Mouse (Mus musculus) inflammation-experienced regulatory T-cells (primary cell): ENCODE measurements around the gene Olfr508. TPM values are rescaled to one million over a fixed set of nuclear protein-coding genes. Genes with fewer than 3 reads are reported as not detected.

Source experiments
- polyA plus RNA-seq, 2 experiments: library from polyadenylated mRNA; unstranded; fragments of 100-300 nt; shearing (Covaris generic); gene quantifications; one replicate each; pipeline ENCODE4 v1.2.1; 2017

The Olfr508 gene
- not detected for polyA plus RNA-seq

GRCm38 (mm10) chr7:108629694-108630093 lies at the start of gene Olfr508:
Gene Olfr508, plus strand, starts transcription at chr7:108629994.

GRCm38 (mm10) chr7:108610487-108610886 lies 19.3 kb upstream of the Olfr508 start, which contains the start of gene Olfr506:
Gene Olfr506, plus strand, starts transcription at chr7:108610787.

GRCm38 (mm10) chr7:108621514-108621913 lies 8.3 kb upstream of the Olfr508 start, which contains the start of gene Olfr507:
Gene Olfr507, plus strand, starts transcription at chr7:108621814.

GRCm38 (mm10) chr7:108651806-108652205 lies 22.0 kb downstream of the Olfr508 start, which contains the start of gene Olfr509:
Gene Olfr509, minus strand, starts transcription at chr7:108651906.

GRCm38 (mm10) chr7:108666118-108666517 lies 36.3 kb downstream of the Olfr508 start, which contains the start of gene Olfr510:
Gene Olfr510, plus strand, starts transcription at chr7:108666418.

Other genes starting within 250 kb of the Olfr508 start
- gene Olfr495, start 236.8 kb upstream of the Olfr508 start, polyA plus RNA-seq, result not detected
- gene Olfr497, start 209.6 kb upstream of the Olfr508 start, polyA plus RNA-seq, result not detected
- not detected for gene Olfr498, start 164.7 kb upstream of the Olfr508 start, polyA plus RNA-seq
- gene Olfr502, start 104.9 kb upstream of the Olfr508 start, polyA plus RNA-seq, result 1 to 10 TPM in 1 of 2 experiments, under 1 TPM in 1; 0.13 to 1.1 TPM
- 1 to 10 TPM in 1 of 2 experiments, not detected in 1; 1.2 TPM for gene Olfr503, start 85.5 kb upstream of the Olfr508 start, polyA plus RNA-seq
- under 1 TPM in 1 of 2 experiments, not detected in 1; 0.75 TPM for gene Olfr504, start 64.2 kb upstream of the Olfr508 start, polyA plus RNA-seq
- under 1 TPM; 0.13 to 0.61 TPM for gene Olfr506, start 19.2 kb upstream of the Olfr508 start, polyA plus RNA-seq
- not detected for gene Olfr507, start 8.2 kb upstream of the Olfr508 start, polyA plus RNA-seq
- under 1 TPM in 1 of 2 experiments, not detected in 1; 0.09 TPM for gene Olfr509, start 21.9 kb downstream of the Olfr508 start, polyA plus RNA-seq
- gene Olfr510, start 36.4 kb downstream of the Olfr508 start, polyA plus RNA-seq, result not detected
- gene Olfr512, start 83.3 kb downstream of the Olfr508 start, polyA plus RNA-seq, result not detected
- under 1 TPM in 1 of 2 experiments, not detected in 1; 0.18 TPM for gene Olfr513, start 121.0 kb downstream of the Olfr508 start, polyA plus RNA-seq
- not detected for gene Olfr514, start 196.0 kb downstream of the Olfr508 start, polyA plus RNA-seq
- not detected for gene Olfr516, start 220.5 kb downstream of the Olfr508 start, polyA plus RNA-seq
- not detected for gene Olfr517, start 242.4 kb downstream of the Olfr508 start, polyA plus RNA-seq